Mouse (Mus musculus) G1E (cell line): ENCODE measurements around the gene Gltp.

Experiments used
- CTCF ChIP-seq: IDR thresholded peaks from 2 replicates; pipeline ENCODE4 v1.5.1; 2012; ENCODE audit warnings: low read depth, low read length, inconsistent platforms, mixed read lengths
- GATA1 ChIP-seq: IDR thresholded peaks from 2 replicates; pipeline ENCODE4 v1.6.1; 2012; ENCODE audit warnings: borderline replicate concordance, low read length, inconsistent platforms, mixed read lengths

GRCm38 (mm10) chr5:114680676-114681285 is 10.0 kb downstream of the Gltp start:
- no peak for TF ChIP-seq CTCF
- no peak for TF ChIP-seq GATA1
